Mouse (Mus musculus): ENCODE results near the gene Eid3. TPM values are rescaled to one million over a fixed set of nuclear protein-coding genes. Genes with fewer than 3 reads are reported as not detected.

Eid3 gene
- total RNA-seq, 4 experiments from 2014 or later: 1.7 to 3.4 (median 2.6) TPM

- no peak for DNase-seq (ENCODE audit: low spot score in 2 of 2)
Observed at GRCm38 (mm10) chr10:82910198-82910597, 43.8 kb downstream of the Eid3 start.

DNA sequence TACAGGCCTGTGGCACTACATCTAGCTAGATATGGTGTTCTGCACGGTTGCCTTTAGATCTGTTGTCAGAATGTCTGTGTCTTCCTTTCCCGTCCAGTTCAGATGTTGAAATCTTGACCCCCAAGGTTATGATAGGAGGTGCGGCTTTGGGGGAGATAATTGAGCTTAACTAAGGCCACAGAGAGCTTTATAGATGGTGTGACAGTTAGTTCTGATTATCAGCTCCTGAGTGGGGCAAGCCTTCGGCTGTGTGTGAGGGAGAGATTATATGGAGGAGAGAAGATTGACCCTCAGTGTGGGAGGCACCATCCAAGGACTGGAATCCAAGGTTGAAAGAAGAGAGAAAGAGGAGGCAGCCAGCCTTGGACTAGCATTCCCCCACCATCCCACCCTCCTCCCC lies 46.8 kb downstream of the Eid3 start:
- DNase-seq (ENCODE audit: low spot score in 2 of 2): no peak

DNA sequence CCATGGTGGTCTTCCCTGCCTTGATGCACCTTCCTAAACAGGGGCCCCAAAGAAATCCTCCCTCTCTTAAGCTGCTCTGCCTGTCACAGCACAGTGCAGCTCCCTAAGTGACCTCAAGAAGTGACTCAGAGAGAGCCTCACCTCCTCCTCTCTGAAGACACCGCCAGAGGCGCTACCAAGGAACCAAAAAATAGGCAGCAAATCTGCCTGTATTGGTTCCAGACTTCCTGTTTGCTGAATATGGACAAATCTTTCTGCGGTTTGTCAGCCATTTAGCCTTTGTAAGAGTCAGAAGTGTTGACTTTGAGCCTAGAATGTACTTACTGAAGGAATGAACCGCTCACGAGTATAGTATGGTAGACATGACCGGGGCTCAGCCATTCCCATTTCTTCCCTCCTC lies 47.3 kb downstream of the Eid3 start:
- no peak for DNase-seq (ENCODE audit: low spot score in 2 of 2)

Other genes with a start within 250 kb of the Eid3 start
- 10 to 100 TPM; 19.7 to 22.4 (median 19.7) TPM for gene 1190007I07Rik, start 243.4 kb upstream of the Eid3 start, total RNA-seq (2022)
- gene Tdg, start 236.8 kb upstream of the Eid3 start, total RNA-seq (2022): 10 to 100 TPM; 35.5 to 42.7 (median 36.9) TPM
- gene Glt8d2, start 176.0 kb upstream of the Eid3 start, total RNA-seq (2022): 10 to 100 TPM; 13.9 to 26.8 (median 18.1) TPM
- gene Hcfc2, start 170.5 kb upstream of the Eid3 start, total RNA-seq (2022): 10 to 100 TPM; 40.1 to 62.4 (median 51.7) TPM
- 10 to 100 TPM; 58.1 to 69.3 (median 62.9) TPM for gene Nfyb, start 102.5 kb upstream of the Eid3 start, total RNA-seq (2022)
- gene Txnrd1, start 32.7 kb upstream of the Eid3 start, total RNA-seq (2022): 10 to 100 TPM; 53.3 to 58.4 (median 56.1) TPM
- 10 to 100 TPM; 50.0 to 55.8 (median 50.9) TPM for gene Chst11, start 118.9 kb downstream of the Eid3 start, total RNA-seq (2022)